Mouse (Mus musculus): ENCODE data around the gene Pds5b. TPM values are rescaled to one million over a fixed set of nuclear protein-coding genes. Genes with fewer than 3 reads are reported as not detected.
A peak's percentile ranks its signal among the peaks of the same experiment; 100 is the strongest.
"Not testable (repeated sequence)": the region's sequence is repeated elsewhere in the genome, so short reads cannot be mapped to it uniquely, and the experiment has no call there.

Pds5b gene
- polyA plus RNA-seq, 1 experiment: 48.5 TPM

- no peak for DNase-seq (ENCODE audit: low read depth)
- no peak for TF ChIP-seq POLR2A (IDR thresholded peaks at IDR 0.05; ENCODE audit: borderline replicate concordance, extremely low read depth, insufficient read depth, insufficient read length, poor library complexity, severe bottlenecking)
- TF ChIP-seq CTCF (IDR thresholded peaks at IDR 0.05; ENCODE audit: borderline replicate concordance, extremely low read depth, insufficient read depth, insufficient read length): no peak
Measured at GRCm38 (mm10) chr5:150836782-150837181, 163.2 kb downstream of the Pds5b start.

GRCm38 (mm10) chr5:150839688-150840541, 166.4 kb downstream of the Pds5b start:
- peak; percentile 89 for DNase-seq (ENCODE audit: low read depth)
- no peak for TF ChIP-seq POLR2A (IDR thresholded peaks at IDR 0.05; ENCODE audit: borderline replicate concordance, extremely low read depth, insufficient read depth, insufficient read length, poor library complexity, severe bottlenecking)
- TF ChIP-seq CTCF (IDR thresholded peaks at IDR 0.05; ENCODE audit: borderline replicate concordance, extremely low read depth, insufficient read depth, insufficient read length): no peak

GRCm38 (mm10) chr5:150840596-150840995, 167.1 kb downstream of the Pds5b start:
- no peak for DNase-seq (ENCODE audit: low read depth)
- no peak for TF ChIP-seq POLR2A (IDR thresholded peaks at IDR 0.05; ENCODE audit: borderline replicate concordance, extremely low read depth, insufficient read depth, insufficient read length, poor library complexity, severe bottlenecking)

- no peak for DNase-seq (ENCODE audit: low read depth)
- TF ChIP-seq POLR2A (IDR thresholded peaks at IDR 0.05; ENCODE audit: borderline replicate concordance, extremely low read depth, insufficient read depth, insufficient read length, poor library complexity, severe bottlenecking) (no peak), CTCF (IDR thresholded peaks at IDR 0.05; ENCODE audit: borderline replicate concordance, extremely low read depth, insufficient read depth, insufficient read length) (no peak)
Measured at GRCm38 (mm10) chr5:150845961-150846360, 172.4 kb downstream of the Pds5b start.

- DNase-seq (ENCODE audit: low read depth): no peak
- no peak for TF ChIP-seq CTCF (IDR thresholded peaks at IDR 0.05; ENCODE audit: borderline replicate concordance, extremely low read depth, insufficient read depth, insufficient read length)
- no peak for TF ChIP-seq POLR2A (IDR thresholded peaks at IDR 0.05; ENCODE audit: borderline replicate concordance, extremely low read depth, insufficient read depth, insufficient read length, poor library complexity, severe bottlenecking)
Measured at GRCm38 (mm10) chr5:150850821-150851220, 177.3 kb downstream of the Pds5b start.

GRCm38 (mm10) chr5:150852097-150852496, 178.6 kb downstream of the Pds5b start:
- not testable (repeated sequence) for DNase-seq (ENCODE audit: low read depth)

- TF ChIP-seq POLR2A (IDR thresholded peaks at IDR 0.05; ENCODE audit: borderline replicate concordance, extremely low read depth, insufficient read depth, insufficient read length, poor library complexity, severe bottlenecking): no peak
- TF ChIP-seq CTCF (IDR thresholded peaks at IDR 0.05; ENCODE audit: borderline replicate concordance, extremely low read depth, insufficient read depth, insufficient read length): no peak
- peak; percentile 61 for DNase-seq (ENCODE audit: low read depth)
Measured at GRCm38 (mm10) chr5:150854506-150854905, 181.0 kb downstream of the Pds5b start.

GRCm38 (mm10) chr5:150859642-150860194, 186.2 kb downstream of the Pds5b start:
- TF ChIP-seq POLR2A (IDR thresholded peaks at IDR 0.05; ENCODE audit: borderline replicate concordance, extremely low read depth, insufficient read depth, insufficient read length, poor library complexity, severe bottlenecking): no peak
- no peak for TF ChIP-seq CTCF (IDR thresholded peaks at IDR 0.05; ENCODE audit: borderline replicate concordance, extremely low read depth, insufficient read depth, insufficient read length)
- no peak for DNase-seq (ENCODE audit: low read depth)

Other genes starting within 250 kb of the Pds5b start
- gene Zar1l, start 155.6 kb upstream of the Pds5b start, polyA plus RNA-seq (2012; rRNA removed): not detected in 2 replicates
- gene Brca2, start 151.1 kb upstream of the Pds5b start, polyA plus RNA-seq (2012; rRNA removed): 13.6 and 14.9 TPM in 2 replicates
- 13.1 and 15.9 TPM in 2 replicates for gene N4bp2l1, start 76.6 kb upstream of the Pds5b start, polyA plus RNA-seq (2012; rRNA removed)
- gene N4bp2l2, start 7.6 kb upstream of the Pds5b start, polyA plus RNA-seq (2012; rRNA removed): 24.7 and 31.0 TPM in 2 replicates

All from brain, embryonic 14.5 days (tissue).